Mouse (Mus musculus) spleen, adult 2 months (tissue): ENCODE results near the gene Farsb.

ENCODE experiments used
- CTCF ChIP-seq: fragments of 200-500 bp; IDR thresholded peaks from 2 replicates; pipeline ENCODE4 v1.5.1; 2011; ENCODE audit warnings: mild to moderate bottlenecking, inconsistent platforms; ENCODE audit not compliant: insufficient read depth, insufficient read length, insufficient replicate concordance; ENCODE audit errors: extremely low read depth
- POLR2A ChIP-seq: fragments of 200-500 bp; IDR thresholded peaks from 2 replicates; pipeline ENCODE4 v1.6.1; 2011; ENCODE audit warnings: low read depth, low read length, inconsistent platforms

GRCm38 (mm10) chr1:78370121-78370520 lies 118.6 kb downstream of the Farsb start:
- TF ChIP-seq POLR2A (no peak), CTCF (no peak)
